Comparison of ENCODE assay signal across 19 mouse cellular contexts in the genomic region with DNA sequence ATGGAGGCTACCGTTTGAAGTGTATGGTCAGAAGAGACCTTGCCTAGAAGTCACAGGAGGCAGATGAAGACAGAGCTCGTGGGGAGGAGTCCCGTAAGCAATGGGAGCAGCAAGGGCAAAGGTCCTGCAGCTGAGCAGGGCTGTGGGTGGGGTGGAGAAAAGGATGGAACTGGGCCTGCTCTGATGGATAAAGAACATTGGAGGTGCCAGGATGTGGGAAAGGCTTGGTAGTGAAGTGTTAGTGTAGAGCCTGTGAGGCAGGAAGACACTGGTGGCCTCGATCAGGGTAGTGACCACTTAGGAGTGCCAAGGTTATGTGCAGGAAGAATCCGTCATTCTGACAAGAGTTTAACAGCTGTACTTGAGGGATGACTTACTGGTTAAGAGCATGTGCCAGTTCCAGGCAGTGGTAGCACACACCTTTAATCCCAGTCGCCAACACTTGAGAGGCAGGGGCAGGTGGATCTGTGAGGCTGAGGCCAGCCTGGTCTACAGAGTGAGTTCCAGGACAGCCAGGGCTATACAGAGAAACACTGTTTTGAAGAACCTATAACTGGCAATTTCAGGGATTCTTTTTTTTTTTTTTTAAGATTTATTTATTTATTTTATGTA. TPM values are rescaled to one million over a fixed set of nuclear protein-coding genes. Genes with fewer than 3 reads are reported as not detected.
DNase-seq lines count a peak whose midpoint lies in the region; ATAC-seq and TF ChIP-seq lines count a peak whose summit lies in the region.
"Had no signal": no experiment of that assay in that cellular context is flagged by ENCODE, and none has a peak within 500 bp of the region (broad histone marks: within the 10 kb centered on the region; RNA-seq: fewer than 3 reads in every experiment).

No protein-coding gene starts in this region.

- H3K4me2 ChIP-seq in kidney, embryonic 14.5 days (replicated peaks; ENCODE audit: low read depth, low read length), result no peak overlapping the region
- no peak overlapping the region for H3K4me2 ChIP-seq in intestine, embryonic 16.5 days (ENCODE audit: low read depth, low read length)
- H3K4me2 ChIP-seq: embryonic facial prominence, embryonic 15.5 days; heart, embryonic 15.5 days; liver, embryonic 13.5 days; neural tube, embryonic 15.5 days had no signal

- no peaks in the 10 kb centered on the region for H3K27me3 ChIP-seq in kidney, embryonic 14.5 days (ENCODE audit: control insufficient read depth, insufficient read depth, low read length)
- H3K27me3 ChIP-seq in intestine, embryonic 16.5 days (replicated peaks; ENCODE audit: control insufficient read depth, insufficient read depth, low read length), result no peaks in the 10 kb centered on the region
- H3K27me3 ChIP-seq: embryonic facial prominence, embryonic 15.5 days; heart, embryonic 15.5 days; liver, embryonic 13.5 days; neural tube, embryonic 15.5 days had no signal

- no peak; the same call in 1 of the 2 replicates for ATAC-seq in kidney, embryonic 14.5 days (ENCODE audit: low FRiP score, low TSS enrichment)
- peak; percentile 69 for ATAC-seq in intestine, embryonic 16.5 days
- ATAC-seq: forebrain, embryonic 16.5 days had no signal

- 51% methylated on average over 6 of the region's 6 CpGs for whole genome bisulfite sequencing in kidney, embryonic 14.5 days
- 61% methylated on average over 6 of the region's 6 CpGs for WGBS in intestine, embryonic 16.5 days

- peaks cover 6% of the 10 kb centered on the region for H3K4me1 ChIP-seq in kidney, embryonic 14.5 days (ENCODE audit: control insufficient read depth, insufficient read depth, low read length)
- peaks cover 25% of the 10 kb centered on the region for H3K4me1 ChIP-seq in intestine, embryonic 16.5 days (ENCODE audit: control insufficient read depth, insufficient read depth, low read length)

- H3K36me3 ChIP-seq in kidney, embryonic 14.5 days (ENCODE audit: control insufficient read depth, insufficient read depth, low read length), result peaks cover 6% of the 10 kb centered on the region; the same call in 1 of the 2 replicates
- peaks cover 6% of the 10 kb centered on the region; the same call in 1 of the 2 replicates for H3K36me3 ChIP-seq in intestine, embryonic 16.5 days (ENCODE audit: control insufficient read depth, insufficient read depth, low read length)
- H3K36me3 ChIP-seq: liver, embryonic 13.5 days had no signal

- no peaks in the 10 kb centered on the region for H3K9me3 ChIP-seq in kidney, embryonic 14.5 days (ENCODE audit: control insufficient read depth, low read length)
- no peaks in the 10 kb centered on the region for H3K9me3 ChIP-seq in intestine, embryonic 16.5 days (ENCODE audit: control insufficient read depth, low read length)
- H3K9me3 ChIP-seq: embryonic facial prominence, embryonic 15.5 days; heart, embryonic 15.5 days; hindbrain, embryonic 10.5 days; liver, embryonic 13.5 days; neural tube, embryonic 15.5 days had no signal

- H3K9ac ChIP-seq in kidney, embryonic 14.5 days (ENCODE audit: low read depth, low read length), result no peak overlapping the region
- H3K9ac ChIP-seq in intestine, embryonic 16.5 days (ENCODE audit: low read depth, low read length), result no peak overlapping the region
- H3K9ac ChIP-seq: embryonic facial prominence, embryonic 15.5 days; heart, embryonic 15.5 days; liver, embryonic 13.5 days; neural tube, embryonic 15.5 days had no signal

- H3K27ac ChIP-seq in gastrocnemius, adult 2 months, result peak overlapping the region; percentile 81
- peak overlapping the region; percentile 17; the same call in 1 of the 2 replicates for H3K27ac ChIP-seq in kidney, embryonic 14.5 days (ENCODE audit: low read depth, low read length)
- no peak overlapping the region for H3K27ac ChIP-seq in intestine, embryonic 16.5 days (ENCODE audit: low read length)
- H3K27ac ChIP-seq: embryonic facial prominence, embryonic 15.5 days; heart, adult 2 months; heart, embryonic 15.5 days; hindbrain, embryonic 10.5 days; liver, embryonic 13.5 days; neural tube, embryonic 15.5 days had no signal

- intact Hi-C loops in gastrocnemius, adult 2 months (cut with DNase I), result loop anchor here (2.0 kb wide), 1 partner anchor 17 kb away; a partner anchor contains a TSS
- intact Hi-C loops in gastrocnemius, postnatal 14 days (cut with DNase I; ENCODE audit: low total_unique reads), result no loop called here

- no peak for TF ChIP-seq CTCF in gastrocnemius, adult 2 months (IDR thresholded peaks at IDR 0.05)

- peak; percentile 66 for DNase-seq in gastrocnemius, adult 2 months
- no peak for DNase-seq in gastrocnemius, postnatal 14 days
- DNase-seq in kidney, adult 18-20 months, result no peak
- DNase-seq in kidney, postnatal 36 days, result peak; percentile 61 to 63
- no peak for DNase-seq in right cerebral cortex, postnatal 14 days
- no peak for DNase-seq in B cell, adult 2 months
- DNase-seq: cerebellum, adult 2 months; cerebellum, postnatal 36 days; heart, adult 2 months; liver, embryonic 13.5 days; midbrain, embryonic 14.5 days; thymus, postnatal 14 days had no signal

- H3K4me3 ChIP-seq in gastrocnemius, adult 2 months, result no peak overlapping the region
- H3K4me3 ChIP-seq in kidney, embryonic 14.5 days (ENCODE audit: low read length), result no peak overlapping the region
- H3K4me3 ChIP-seq in intestine, embryonic 16.5 days (ENCODE audit: low read length), result no peak overlapping the region
- H3K4me3 ChIP-seq: embryonic facial prominence, embryonic 15.5 days; heart, adult 2 months; heart, embryonic 15.5 days; hindbrain, embryonic 10.5 days; liver, embryonic 13.5 days; neural tube, embryonic 15.5 days had no signal

RNA-seq across cellular contexts. Expression of a gene that starts 17.5 kb away (rescaled TPM):
- 10 to 100 TPM; 53.5 to 66.1 TPM for total RNA-seq in gastrocnemius, adult 2 months (2021)
- 10 to 100 TPM; 46.7 to 51.9 TPM for total RNA-seq in gastrocnemius, postnatal 14 days (2021)
- 54.0 and 89.2 TPM in 2 replicates for polyA plus RNA-seq in kidney, embryonic 14.5 days (2014; fragmentation: Nextera tagmentation; extraction: Ambion mirVana)
- 82.7 and 84.6 TPM in 2 replicates for polyA plus RNA-seq in intestine, embryonic 16.5 days (2015; fragmentation: Nextera tagmentation; extraction: Ambion mirVana)

RNA-seq across cellular contexts. Expression of a gene that starts 23.5 kb away (rescaled TPM):
- total RNA-seq in gastrocnemius, adult 2 months (2021), result 10 to 100 TPM; 30.3 to 44.8 TPM
- 10 to 100 TPM; 25.2 to 26.1 TPM for total RNA-seq in gastrocnemius, postnatal 14 days (2021)
- polyA plus RNA-seq in kidney, embryonic 14.5 days (2014; fragmentation: Nextera tagmentation; extraction: Ambion mirVana), result 37.2 and 39.7 TPM in 2 replicates
- 33.7 and 35.5 TPM in 2 replicates for polyA plus RNA-seq in intestine, embryonic 16.5 days (2015; fragmentation: Nextera tagmentation; extraction: Ambion mirVana)

RNA-seq across cellular contexts. Expression of a gene that starts 35.0 kb away (rescaled TPM):
- 10 to 100 TPM; 10.5 to 13.7 TPM for total RNA-seq in gastrocnemius, adult 2 months (2021)
- total RNA-seq in gastrocnemius, postnatal 14 days (2021), result 10 to 100 TPM; 23.3 to 23.8 TPM
- 153 and 160 TPM in 2 replicates for polyA plus RNA-seq in kidney, embryonic 14.5 days (2014; fragmentation: Nextera tagmentation; extraction: Ambion mirVana)
- polyA plus RNA-seq in intestine, embryonic 16.5 days (2015; fragmentation: Nextera tagmentation; extraction: Ambion mirVana), result 144 TPM in 2 replicates

Comparison
In these comparisons a context has a peak if more than half of its experiments do, and no peak if none do; other contexts are left out.
1. DNase-seq: peak in gastrocnemius, adult 2 months (single experiment) and kidney, postnatal 36 days (2 of 2); none in gastrocnemius, postnatal 14 days (single experiment), kidney, adult 18-20 months (single experiment), right cerebral cortex, postnatal 14 days (single experiment) and B cell, adult 2 months (0 of 2).